In genomic region chr13:98502236-98502812, GRCm38 (mm10) we compare ENCODE assay signal across 10 mouse cellular contexts. TPM values are rescaled to one million over a fixed set of nuclear protein-coding genes. Genes with fewer than 3 reads are reported as not detected.
DNase-seq lines count a peak whose midpoint lies in the region; ATAC-seq and TF ChIP-seq lines count a peak whose summit lies in the region.
"Had no signal": no experiment of that assay in that cellular context is flagged by ENCODE, and none has a peak within 500 bp of the region (broad histone marks: within the 10 kb centered on the region; RNA-seq: fewer than 3 reads in every experiment).

No protein-coding gene starts in this region.

- no peaks in the 10 kb centered on the region for H3K36me3 ChIP-seq in kidney, embryonic 16.5 days (ENCODE audit: insufficient read depth, low read length)
- H3K36me3 ChIP-seq in embryonic facial prominence, embryonic 14.5 days (ENCODE audit: control insufficient read depth, insufficient read depth, low read length), result no peaks in the 10 kb centered on the region
- no peaks in the 10 kb centered on the region for H3K36me3 ChIP-seq in hindbrain, postnatal 0 days (ENCODE audit: insufficient read depth, low read length)
- H3K36me3 ChIP-seq in neural tube, embryonic 12.5 days, result no peaks in the 10 kb centered on the region
- H3K36me3 ChIP-seq: liver, embryonic 15.5 days had no signal

- TF ChIP-seq CTCF in hindbrain, postnatal 0 days (IDR thresholded peaks at IDR 0.05; ENCODE audit: low read depth), result no peak

- peak overlapping the region; percentile 51 for H3K4me2 ChIP-seq in kidney, embryonic 16.5 days (replicated peaks; ENCODE audit: low read depth, low read length)
- peak overlapping the region; percentile 87 for H3K4me2 ChIP-seq in embryonic facial prominence, embryonic 14.5 days (ENCODE audit: low read depth, low read length)
- H3K4me2 ChIP-seq in hindbrain, postnatal 0 days (ENCODE audit: low read depth, low read length), result 0 out of 2 replicates have a peak overlapping the region, but pooled peaks have one; percentile 37
- peak overlapping the region; percentile 80 for H3K4me2 ChIP-seq in neural tube, embryonic 12.5 days (replicated peaks)

- ATAC-seq in kidney, embryonic 16.5 days (ENCODE audit: low FRiP score, low TSS enrichment), result no peak
- ATAC-seq in embryonic facial prominence, embryonic 14.5 days (ENCODE audit: low read depth), result no peak
- no peak for ATAC-seq in hindbrain, postnatal 0 days
- ATAC-seq in neural tube, embryonic 12.5 days (ENCODE audit: low FRiP score, low read depth), result no peak
- no peak for ATAC-seq in CD4-positive, CD25-positive, alpha-beta regulatory T cell, adult 4 months

- no peak for DNase-seq in kidney, adult 9 months
- DNase-seq in embryonic facial prominence, embryonic 14.5 days (ENCODE audit: low spot score), result no peak
- DNase-seq in hindbrain, postnatal 0 days (ENCODE audit: low spot score), result no peak
- no peak for DNase-seq in left cerebral cortex, adult 18-20 months (ENCODE audit: low spot score in 2 of 2)

- peaks cover 34% of the 10 kb centered on the region for H3K4me1 ChIP-seq in kidney, embryonic 16.5 days (ENCODE audit: insufficient read depth, low read length)
- peaks cover 32% of the 10 kb centered on the region for H3K4me1 ChIP-seq in embryonic facial prominence, embryonic 14.5 days (ENCODE audit: control insufficient read depth, insufficient read depth, low read length)
- no peaks in the 10 kb centered on the region for H3K4me1 ChIP-seq in hindbrain, postnatal 0 days (ENCODE audit: insufficient read depth, low read length)
- peaks cover 24% of the 10 kb centered on the region for H3K4me1 ChIP-seq in neural tube, embryonic 12.5 days
- H3K4me1 ChIP-seq: liver, embryonic 15.5 days had no signal

- H3K9me3 ChIP-seq in kidney, embryonic 16.5 days (ENCODE audit: low read length), result no peaks in the 10 kb centered on the region
- no peaks in the 10 kb centered on the region for H3K9me3 ChIP-seq in embryonic facial prominence, embryonic 14.5 days (ENCODE audit: control insufficient read depth, low read length)
- H3K9me3 ChIP-seq in hindbrain, postnatal 0 days (ENCODE audit: low read length), result no peaks in the 10 kb centered on the region
- H3K9me3 ChIP-seq in neural tube, embryonic 12.5 days, result no peaks in the 10 kb centered on the region
- H3K9me3 ChIP-seq: liver, embryonic 15.5 days had no signal

- 7% methylated on average over 16 of the region's 16 CpGs for WGBS in kidney, embryonic 16.5 days
- 3% methylated on average over 16 of the region's 16 CpGs for WGBS in embryonic facial prominence, embryonic 14.5 days
- 1% methylated on average over 16 of the region's 16 CpGs for WGBS in hindbrain, postnatal 0 days
- WGBS in neural tube, embryonic 12.5 days, result 1% methylated on average over 16 of the region's 16 CpGs

- no peak overlapping the region for H3K27ac ChIP-seq in kidney, embryonic 16.5 days (ENCODE audit: low read length)
- peak overlapping the region; percentile 67 for H3K27ac ChIP-seq in embryonic facial prominence, embryonic 14.5 days (replicated peaks; ENCODE audit: low read depth, low read length)
- no peak overlapping the region for H3K27ac ChIP-seq in hindbrain, postnatal 0 days
- H3K27ac ChIP-seq in neural tube, embryonic 12.5 days, result no peak overlapping the region
- H3K27ac ChIP-seq: liver, embryonic 15.5 days had no signal

- peak overlapping the region; percentile 31 for H3K4me3 ChIP-seq in kidney, embryonic 16.5 days (ENCODE audit: low read length)
- H3K4me3 ChIP-seq in embryonic facial prominence, embryonic 14.5 days (ENCODE audit: low read depth, low read length), result peak overlapping the region; percentile 29
- no peak overlapping the region for H3K4me3 ChIP-seq in hindbrain, postnatal 0 days (ENCODE audit: low read length)
- H3K4me3 ChIP-seq in neural tube, embryonic 12.5 days, result peak overlapping the region; percentile 15; the same call in 1 of the 2 replicates
- H3K4me3 ChIP-seq: erythroblast, embryonic 14.5 days; liver, embryonic 15.5 days had no signal

- H3K9ac ChIP-seq in kidney, embryonic 16.5 days (replicated peaks; ENCODE audit: low read length), result peak overlapping the region; percentile 45; the same call in 1 of the 2 replicates
- 0 out of 2 replicates have a peak overlapping the region, but pooled peaks have one; percentile 11 for H3K9ac ChIP-seq in embryonic facial prominence, embryonic 14.5 days (ENCODE audit: low read depth, low read length)
- H3K9ac ChIP-seq in hindbrain, postnatal 0 days (replicated peaks; ENCODE audit: low read length), result no peak overlapping the region
- no peak overlapping the region for H3K9ac ChIP-seq in neural tube, embryonic 12.5 days
- H3K9ac ChIP-seq: liver, embryonic 15.5 days had no signal

- H3K27me3 ChIP-seq in kidney, embryonic 16.5 days (ENCODE audit: insufficient read depth, low read length), result peaks cover 87% of the 10 kb centered on the region
- H3K27me3 ChIP-seq in embryonic facial prominence, embryonic 14.5 days (replicated peaks; ENCODE audit: control insufficient read depth, insufficient read depth, low read length), result peaks cover 73% of the 10 kb centered on the region
- peaks cover 58% of the 10 kb centered on the region for H3K27me3 ChIP-seq in hindbrain, postnatal 0 days (ENCODE audit: insufficient read depth, low read length)
- peaks cover 90% of the 10 kb centered on the region for H3K27me3 ChIP-seq in neural tube, embryonic 12.5 days (replicated peaks)

RNA-seq across cellular contexts. Expression of gene Gm10320, which starts 10.5 kb away (rescaled TPM):
- polyA plus RNA-seq in kidney, embryonic 16.5 days (2015; fragmentation: Nextera tagmentation; extraction: Ambion mirVana), result 1.8 and 2.5 TPM in 2 replicates
- 1.5 and 2.4 TPM in 2 replicates for polyA plus RNA-seq in embryonic facial prominence, embryonic 14.5 days (2014; fragmentation: Nextera tagmentation; extraction: Ambion mirVana)
- total RNA-seq in hindbrain, postnatal 0 days (2014; rRNA removed), result 0.52 TPM in 1 of 2 replicates, not detected in the other
- polyA plus RNA-seq in hindbrain, postnatal 0 days (2015; fragmentation: Nextera tagmentation; extraction: Ambion mirVana), result 0.72 and 0.74 TPM in 2 replicates
- polyA plus RNA-seq in neural tube, embryonic 12.5 days (2016; fragmentation: Nextera tagmentation; extraction: Ambion mirVana), result 0.65 and 1.0 TPM in 2 replicates
- not detected for total RNA-seq in left cerebral cortex, adult 18-20 months (2021)
- polyA plus RNA-seq in CD4-positive, CD25-positive, alpha-beta regulatory T cell, adult 4 months (2017; shearing (Covaris generic)), result 1 to 10 TPM in 1 of 2 experiments, not detected in 1; 3.3 TPM
- polyA plus RNA-seq: testis, adult 2 months had no signal

Comparison
In these comparisons a context has a peak if more than half of its experiments do, and no peak if none do; other contexts are left out.
1. H3K4me2 ChIP-seq: peak in every context shown above with its lines; median percentile 87 in embryonic facial prominence, embryonic 14.5 days; 80 in neural tube, embryonic 12.5 days; 51 in kidney, embryonic 16.5 days; 37 in hindbrain, postnatal 0 days.
2. H3K9ac ChIP-seq: peak in kidney, embryonic 16.5 days (single experiment) and embryonic facial prominence, embryonic 14.5 days (single experiment); none in hindbrain, postnatal 0 days (single experiment) and neural tube, embryonic 12.5 days (single experiment).